Mouse (Mus musculus): ENCODE data around the gene Hoxa9.

- no peak for TF ChIP-seq CTCF (IDR thresholded peaks at IDR 0.05; ENCODE audit: low read depth)
- no peak for TF ChIP-seq EP300 (IDR thresholded peaks at IDR 0.05; ENCODE audit: low read depth)
Measured at GRCm38 (mm10) chr6:52226569-52227257, 4.2 kb downstream of the Hoxa9 start.

Data from heart, postnatal 0 days (tissue).